Mouse (Mus musculus): Measurements from ENCODE around the gene Znrf3.

Znrf3 gene

DNA sequence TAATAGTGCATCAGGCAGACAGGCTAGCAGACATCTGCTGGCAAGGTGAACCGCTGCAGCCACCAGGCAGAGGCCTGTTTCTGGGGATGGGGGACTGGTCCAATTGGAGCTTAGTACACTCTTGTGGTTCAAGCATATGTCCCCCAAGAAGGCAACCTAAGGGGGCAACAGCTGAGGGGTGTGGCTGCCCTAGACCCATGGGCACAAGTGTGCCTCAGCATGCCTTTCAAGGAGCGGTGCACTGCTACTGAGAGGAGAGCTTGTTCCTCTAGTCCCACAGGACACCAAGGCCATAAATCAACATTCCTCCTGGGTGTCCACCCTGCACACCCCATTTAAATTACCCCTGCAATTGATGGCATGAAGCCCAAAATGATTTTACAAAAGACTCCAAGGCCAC lies 166.2 kb downstream of the Znrf3 start:
- TF ChIP-seq GATA4 (IDR thresholded peaks at IDR 0.05; ENCODE audit: insufficient replicate concordance, low read length): no peak

- no peak for TF ChIP-seq GATA4 (IDR thresholded peaks at IDR 0.05; ENCODE audit: insufficient replicate concordance, low read length)
These were observed 167.2 kb downstream of the Znrf3 start for GRCm38 (mm10) chr11:5277307-5277971.

DNA sequence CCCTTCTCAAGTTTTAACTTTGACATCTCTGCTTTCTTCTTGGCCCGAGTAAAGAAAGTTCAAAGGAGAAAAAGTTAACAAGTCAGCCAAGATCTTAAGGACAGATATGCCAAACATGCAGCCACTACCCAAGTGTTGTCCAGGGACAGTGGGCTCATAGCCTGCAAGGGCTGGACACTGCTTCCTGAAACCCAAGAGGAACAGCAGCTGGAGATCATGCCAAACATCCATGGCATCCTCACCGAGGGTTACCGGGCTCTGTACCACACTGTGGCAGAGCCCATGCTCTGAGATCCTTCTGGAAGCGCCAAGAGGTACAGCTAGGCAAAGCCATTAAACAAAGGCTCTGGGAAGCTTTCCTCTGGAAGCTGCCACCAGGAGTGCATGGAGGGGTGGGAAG lies 169.4 kb downstream of the Znrf3 start:
- no peak for TF ChIP-seq GATA4 (IDR thresholded peaks at IDR 0.05; ENCODE audit: insufficient replicate concordance, low read length)

GRCm38 (mm10) chr11:5272536-5273234 lies 172.0 kb downstream of the Znrf3 start:
- TF ChIP-seq GATA4 (IDR thresholded peaks at IDR 0.05; ENCODE audit: insufficient replicate concordance, low read length): no peak

- no peak for TF ChIP-seq GATA4 (IDR thresholded peaks at IDR 0.05; ENCODE audit: insufficient replicate concordance, low read length)
These were observed 172.6 kb downstream of the Znrf3 start for GRCm38 (mm10) chr11:5272066-5272360.

GRCm38 (mm10) chr11:5271274-5272065 lies 173.2 kb downstream of the Znrf3 start:
- no peak for TF ChIP-seq GATA4 (IDR thresholded peaks at IDR 0.05; ENCODE audit: insufficient replicate concordance, low read length)

DNA sequence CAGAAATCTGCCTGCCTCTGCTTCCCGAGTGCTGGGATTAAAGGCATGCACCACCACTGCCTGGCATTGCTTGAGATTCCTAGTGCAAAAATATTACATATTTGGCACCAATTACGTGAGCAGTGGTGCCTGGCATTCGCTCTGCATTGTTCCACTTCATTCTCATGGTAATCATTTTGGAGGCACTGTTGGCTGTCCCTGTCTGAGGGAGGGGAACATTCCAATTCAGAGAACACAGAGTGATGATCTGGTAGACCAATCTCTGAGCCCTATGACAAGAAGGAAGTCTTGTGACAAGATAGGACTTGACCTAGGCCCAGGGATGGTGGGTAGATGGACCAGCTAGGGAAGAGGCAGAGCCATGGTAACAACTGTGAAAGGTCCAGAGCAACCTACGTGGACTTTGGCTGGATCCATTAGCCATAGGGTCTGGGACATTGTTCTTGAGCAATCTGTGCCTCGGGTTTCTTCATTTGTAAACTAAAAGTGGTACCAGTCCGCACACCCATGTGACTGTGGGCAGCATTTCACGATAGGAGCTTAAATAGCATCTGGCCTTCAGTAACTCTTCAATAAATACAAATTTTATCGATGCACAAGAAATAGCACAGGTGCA lies 174.7 kb downstream of the Znrf3 start:
- no peak for TF ChIP-seq GATA4 (IDR thresholded peaks at IDR 0.05; ENCODE audit: insufficient replicate concordance, low read length)

- no peak for TF ChIP-seq GATA4 (IDR thresholded peaks at IDR 0.05; ENCODE audit: insufficient replicate concordance, low read length)
These were observed 178.9 kb downstream of the Znrf3 start for GRCm38 (mm10) chr11:5265764-5266163.

- TF ChIP-seq GATA4 (IDR thresholded peaks at IDR 0.05; ENCODE audit: insufficient replicate concordance, low read length): no peak
These were observed 181.4 kb downstream of the Znrf3 start for GRCm38 (mm10) chr11:5263078-5263730.

- no peak for TF ChIP-seq GATA4 (IDR thresholded peaks at IDR 0.05; ENCODE audit: insufficient replicate concordance, low read length)
These were observed 182.9 kb downstream of the Znrf3 start, which contains the start of gene Kremen1 for GRCm38 (mm10) chr11:5261508-5262392. Gene Kremen1, minus strand, starts transcription at chr11:5261558.

GRCm38 (mm10) chr11:5260942-5261459 lies 183.6 kb downstream of the Znrf3 start:
- no peak for TF ChIP-seq GATA4 (IDR thresholded peaks at IDR 0.05; ENCODE audit: insufficient replicate concordance, low read length)

- TF ChIP-seq GATA4 (IDR thresholded peaks at IDR 0.05; ENCODE audit: insufficient replicate concordance, low read length): no peak
These were observed 184.6 kb downstream of the Znrf3 start for GRCm38 (mm10) chr11:5259944-5260598.

- no peak for TF ChIP-seq GATA4 (IDR thresholded peaks at IDR 0.05; ENCODE audit: insufficient replicate concordance, low read length)
These were observed 186.6 kb downstream of the Znrf3 start for GRCm38 (mm10) chr11:5258036-5258435.
